Mouse (Mus musculus): ENCODE data around the gene Gm28053.
"Not testable (repeated sequence)": the region's sequence is repeated elsewhere in the genome, so short reads cannot be mapped to it uniquely, and the experiment has no call there.

Gm28053 gene

GRCm38 (mm10) chr6:48718455-48718854 lies at the start of gene Gm28053, which contains the start of gene Gimap7:
Gene Gm28053, plus strand, starts transcription at chr6:48718607.
Gene Gimap7, plus strand, starts transcription at chr6:48718621.
- no peak for DNase-seq (ENCODE audit: low read depth, low spot score)

GRCm38 (mm10) chr6:48669446-48669969 lies 48.9 kb upstream of the Gm28053 start:
- DNase-seq (ENCODE audit: low read depth, low spot score) = no peak

GRCm38 (mm10) chr6:48674291-48675058 lies 43.9 kb upstream of the Gm28053 start:
- DNase-seq (ENCODE audit: low read depth, low spot score) = no peak

- no peak for DNase-seq (ENCODE audit: low read depth, low spot score)
These were observed 42.9 kb upstream of the Gm28053 start for GRCm38 (mm10) chr6:48675400-48675930.

GRCm38 (mm10) chr6:48675931-48676859 lies 42.2 kb upstream of the Gm28053 start, which contains the start of gene Gimap9:
Gene Gimap9, plus strand, starts transcription at chr6:48676129.
- DNase-seq (ENCODE audit: low read depth, low spot score) = peak; percentile 53

- no peak for DNase-seq (ENCODE audit: low read depth, low spot score)
These were observed 41.5 kb upstream of the Gm28053 start for GRCm38 (mm10) chr6:48676860-48677415.

GRCm38 (mm10) chr6:48677492-48678345 lies 40.7 kb upstream of the Gm28053 start:
- DNase-seq (ENCODE audit: low read depth, low spot score) = no peak

- no peak for DNase-seq (ENCODE audit: low read depth, low spot score)
These were observed 40.0 kb upstream of the Gm28053 start for GRCm38 (mm10) chr6:48678391-48678790.

GRCm38 (mm10) chr6:48679701-48680100 lies 38.7 kb upstream of the Gm28053 start:
- no peak for DNase-seq (ENCODE audit: low read depth, low spot score)

GRCm38 (mm10) chr6:48680421-48680820 lies 38.0 kb upstream of the Gm28053 start:
- DNase-seq (ENCODE audit: low read depth, low spot score) = no peak

GRCm38 (mm10) chr6:48681472-48682090 lies 36.8 kb upstream of the Gm28053 start:
- DNase-seq (ENCODE audit: low read depth, low spot score) = no peak

GRCm38 (mm10) chr6:48682271-48682670 lies 36.1 kb upstream of the Gm28053 start:
- no peak for DNase-seq (ENCODE audit: low read depth, low spot score)

- not testable (repeated sequence) for DNase-seq (ENCODE audit: low read depth, low spot score)
These were observed 35.1 kb upstream of the Gm28053 start for GRCm38 (mm10) chr6:48683263-48683821.

- no peak for DNase-seq (ENCODE audit: low read depth, low spot score)
These were observed 34.1 kb upstream of the Gm28053 start, which contains the start of gene Gimap4 for GRCm38 (mm10) chr6:48684319-48684718. Gene Gimap4, plus strand, starts transcription at chr6:48684549.

GRCm38 (mm10) chr6:48684806-48685205 lies 33.6 kb upstream of the Gm28053 start:
- DNase-seq (ENCODE audit: low read depth, low spot score) = no peak

GRCm38 (mm10) chr6:48685251-48685650 lies 33.2 kb upstream of the Gm28053 start:
- DNase-seq (ENCODE audit: low read depth, low spot score) = no peak

GRCm38 (mm10) chr6:48685694-48686665 lies 32.4 kb upstream of the Gm28053 start:
- DNase-seq (ENCODE audit: low read depth, low spot score) = no peak

- DNase-seq (ENCODE audit: low read depth, low spot score) = peak; percentile 17
These were observed 31.3 kb upstream of the Gm28053 start for GRCm38 (mm10) chr6:48687077-48687476.
